Mouse (Mus musculus): Measurements from ENCODE around the gene Vti1b. TPM values are rescaled to one million over a fixed set of nuclear protein-coding genes. Genes with fewer than 3 reads are reported as not detected.

The Vti1b gene
- total and polyA plus RNA-seq, 3 experiments = 68.1 to 90.8 (median 69.4) TPM

DNA sequence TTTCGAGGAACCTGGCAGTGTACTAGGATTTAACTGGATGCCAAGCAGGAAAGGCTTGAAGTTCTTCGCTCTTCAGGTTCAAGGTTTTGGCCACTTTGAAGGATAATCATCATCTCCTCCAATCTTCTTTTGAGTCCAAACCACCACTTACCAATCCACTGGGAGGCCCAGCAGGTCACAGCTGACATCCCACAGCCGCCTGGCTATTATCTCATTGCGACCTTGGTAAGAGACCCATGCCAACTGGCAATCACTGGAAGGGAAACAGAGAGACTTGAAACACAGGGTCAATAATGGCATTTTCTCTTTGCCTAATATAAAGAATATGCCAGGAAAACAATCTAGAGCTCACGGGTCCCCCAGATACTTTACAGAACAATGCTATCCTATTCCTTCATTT lies 3.5 kb upstream of the Vti1b start:
- peaks cover 8% of the 10 kb centered on the region for H3K79me2 ChIP-seq (replicated peaks; ENCODE audit: control insufficient read depth, extremely low read depth, insufficient read depth, poor library complexity, severe bottlenecking)
- H3K27ac ChIP-seq (ENCODE audit: insufficient read depth, low read depth) = no peak overlapping the region
- peaks cover 0 to 6% of the 10 kb centered on the region in 2 experiments; a peak in 2 of 4 replicates for H3K4me1 ChIP-seq (ENCODE audit: control insufficient read depth in 1 of 2, insufficient read depth in 2 of 2)
- no peak overlapping the region for H3K4me3 ChIP-seq (replicated peaks in 1 of 3; ENCODE audit: low read depth in 2 of 3, low read length in 2 of 3, poor library complexity in 1 of 3)
- peaks cover 34 to 68% of the 10 kb centered on the region in 2 experiments for H3K36me3 ChIP-seq (replicated peaks in 1 of 2; ENCODE audit: control insufficient read depth in 1 of 2, insufficient read depth in 1 of 2, low read length in 1 of 2)
- no peak overlapping the region for H3K4me2 ChIP-seq (ENCODE audit: insufficient read depth, low read depth, poor library complexity, severe bottlenecking)
- H3K9ac ChIP-seq (ENCODE audit: insufficient read depth, low read depth) = no peak overlapping the region
- in situ Hi-C loops (cut with MboI; ENCODE audit: low pct_ligation_motif_present, low pct_unique_long_range_greater_than_20kb, low sequenced_read_pairs) (no loop called here), dilution Hi-C loops (cut with MboI; ENCODE audit: extremely low pct_ligation_motif_present, extremely low pct_unique_long_range_greater_than_20kb, low sequenced_read_pairs) (no loop called here)
- no peaks in the 10 kb centered on the region for H3K9me3 ChIP-seq (replicated peaks; ENCODE audit: low read length)
- no peaks in the 10 kb centered on the region for H3K27me3 ChIP-seq (replicated peaks)
- DNase-seq (ENCODE audit: extremely low read depth) = no peak
- TF ChIP-seq MAFK (IDR thresholded peaks at IDR 0.05; ENCODE audit: insufficient replicate concordance, low read length) (no peak), POLR2A (IDR thresholded peaks at IDR 0.05; ENCODE audit: low read depth, low read length) (no peak), POLR2AphosphoS2 (IDR thresholded peaks at IDR 0.05; ENCODE audit: low read depth, low read length) (no peak), JUN (IDR thresholded peaks at IDR 0.05; ENCODE audit: insufficient read depth, low read depth, low read length) (no peak), SMC3 (IDR thresholded peaks at IDR 0.05; ENCODE audit: low read depth, low read length) (no peak), CHD2 (IDR thresholded peaks at IDR 0.05; ENCODE audit: low read length) (no peak), CTCF (conservative IDR thresholded peaks at IDR 0.05 in 1 of 2, IDR thresholded peaks at IDR 0.05 in 1 of 2; ENCODE audit: low read depth in 2 of 2, low read length in 2 of 2) (no peak)

DNA sequence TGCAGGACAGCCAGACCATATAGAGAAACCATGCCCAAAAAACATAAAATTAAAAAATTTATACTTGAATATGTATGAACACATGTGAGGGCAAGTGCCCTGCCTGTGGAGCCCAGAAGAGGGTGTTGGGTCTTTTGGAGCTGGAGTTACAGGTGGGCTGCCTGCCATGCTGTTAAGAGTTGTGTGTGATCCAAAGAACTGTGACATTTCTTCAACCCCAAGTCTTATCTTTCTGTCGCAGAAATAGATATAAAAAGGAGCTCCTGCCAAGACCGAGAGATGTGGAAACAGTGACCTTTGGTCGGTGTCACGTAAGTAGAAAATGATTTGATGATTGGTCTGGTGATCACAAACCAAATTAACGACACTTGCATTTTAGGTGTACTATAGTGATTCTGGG lies 1.3 kb upstream of the Vti1b start:
- peaks cover 24% of the 10 kb centered on the region for H3K79me2 ChIP-seq (replicated peaks; ENCODE audit: control insufficient read depth, extremely low read depth, insufficient read depth, poor library complexity, severe bottlenecking)
- no peak for DNase-seq (ENCODE audit: extremely low read depth)
- TF ChIP-seq BHLHE40 (IDR thresholded peaks at IDR 0.05; ENCODE audit: low read depth, low read length) (no peak), MXI1 (IDR thresholded peaks at IDR 0.05; ENCODE audit: low read depth, low read length) (no peak), ETS1 (conservative IDR thresholded peaks at IDR 0.05; ENCODE audit: low read depth, low read length) (no peak), ELF1 (IDR thresholded peaks at IDR 0.05; ENCODE audit: low read depth, low read length) (no peak), CHD1 (IDR thresholded peaks at IDR 0.05; ENCODE audit: low read depth, low read length) (no peak), USF2 (conservative IDR thresholded peaks at IDR 0.05; ENCODE audit: low read depth, low read length) (no peak), UBTF (IDR thresholded peaks at IDR 0.05; ENCODE audit: low read depth, low read length) (no peak), MEF2A (IDR thresholded peaks at IDR 0.05; ENCODE audit: borderline replicate concordance, low read depth, low read length) (no peak), JUND (conservative IDR thresholded peaks at IDR 0.05; ENCODE audit: low read depth, low read length) (no peak), IRF4 (IDR thresholded peaks at IDR 0.05; ENCODE audit: low read depth, low read length) (no peak), TBP (conservative IDR thresholded peaks at IDR 0.05; ENCODE audit: low read depth, low read length) (no peak), USF1 (IDR thresholded peaks at IDR 0.05; ENCODE audit: low read depth, low read length) (no peak), MYC (IDR thresholded peaks at IDR 0.05; ENCODE audit: low read depth, low read length) (no peak), EP300 (IDR thresholded peaks at IDR 0.05; ENCODE audit: low read length) (no peak), MAZ (IDR thresholded peaks at IDR 0.05; ENCODE audit: low read depth, low read length) (no peak), RAD21 (IDR thresholded peaks at IDR 0.05; ENCODE audit: low read depth, low read length) (no peak), NELFE (IDR thresholded peaks at IDR 0.05; ENCODE audit: low read depth, low read length) (no peak), HCFC1 (IDR thresholded peaks at IDR 0.05; ENCODE audit: low read depth, low read length) (no peak), MAFK (IDR thresholded peaks at IDR 0.05; ENCODE audit: insufficient replicate concordance, low read length) (no peak), CHD2 (IDR thresholded peaks at IDR 0.05; ENCODE audit: low read length) (no peak)
- no peak overlapping the region for H3K4me2 ChIP-seq (ENCODE audit: insufficient read depth, low read depth, poor library complexity, severe bottlenecking)
- peaks cover 25 to 62% of the 10 kb centered on the region in 2 experiments for H3K36me3 ChIP-seq (replicated peaks in 1 of 2; ENCODE audit: control insufficient read depth in 1 of 2, insufficient read depth in 1 of 2, low read length in 1 of 2)
- H3K27ac ChIP-seq (ENCODE audit: insufficient read depth, low read depth) = no peak overlapping the region
- no peaks in the 10 kb centered on the region for H3K27me3 ChIP-seq (replicated peaks)
- H3K4me1 ChIP-seq (ENCODE audit: control insufficient read depth in 1 of 2, insufficient read depth in 2 of 2) = peaks cover 0 to 22% of the 10 kb centered on the region in 2 experiments; a peak in 2 of 4 replicates
- H3K9me3 ChIP-seq (replicated peaks; ENCODE audit: low read length) = no peaks in the 10 kb centered on the region
- in situ Hi-C loops (cut with MboI; ENCODE audit: low pct_ligation_motif_present, low pct_unique_long_range_greater_than_20kb, low sequenced_read_pairs) = no loop called here
- H3K4me3 ChIP-seq (replicated peaks in 1 of 3; ENCODE audit: low read depth in 2 of 3, low read length in 2 of 3, poor library complexity in 1 of 3) = no peak overlapping the region
- dilution Hi-C loops (cut with MboI; ENCODE audit: extremely low pct_ligation_motif_present, extremely low pct_unique_long_range_greater_than_20kb, low sequenced_read_pairs) = no loop called here
- no peak overlapping the region for H3K9ac ChIP-seq (ENCODE audit: insufficient read depth, low read depth)

Measured in CH12.LX (cell line).